Mouse (Mus musculus): ENCODE measurements at regions not wholly inside any gene's neighbourhood (a gene's known extent, or its start where the extent isn't known, plus 50 kb on each side); places are given as distances from the start of the nearest gene placed in this dataset.

GRCm38 (mm10) chr7:67814861-67815260 is 55.3 kb upstream of the Synm start:
- no peak for DNase-seq (ENCODE audit: low spot score in 2 of 2)
